Mouse (Mus musculus): ENCODE measurements around the gene Xrcc3.

- no peak for TF ChIP-seq CTCF (conservative IDR thresholded peaks at IDR 0.05; ENCODE audit: insufficient read depth, insufficient read length, low read depth, low read length)
- TF ChIP-seq POLR2A (IDR thresholded peaks at IDR 0.05; ENCODE audit: low read depth, low read length) = no peak
Measured at GRCm38 (mm10) chr12:111817991-111818390, 4.3 kb upstream of the Xrcc3 start.
